Mouse (Mus musculus): ENCODE measurements around the gene 5730455P16Rik. TPM values are rescaled to one million over a fixed set of nuclear protein-coding genes. Genes with fewer than 3 reads are reported as not detected.
A peak's percentile ranks its signal among the peaks of the same experiment; 100 is the strongest.

5730455P16Rik gene
- polyA plus RNA-seq, 1 experiment from 2014 or later = 41.1 TPM

GRCm38 (mm10) chr11:80342482-80342881, 35.4 kb downstream of the 5730455P16Rik start:
- ATAC-seq = no peak
- WGBS = 10% methylated on average over 2 of the region's 2 CpGs
- H3K9ac ChIP-seq (ENCODE audit: low read depth, low read length) = no peak overlapping the region

DNA sequence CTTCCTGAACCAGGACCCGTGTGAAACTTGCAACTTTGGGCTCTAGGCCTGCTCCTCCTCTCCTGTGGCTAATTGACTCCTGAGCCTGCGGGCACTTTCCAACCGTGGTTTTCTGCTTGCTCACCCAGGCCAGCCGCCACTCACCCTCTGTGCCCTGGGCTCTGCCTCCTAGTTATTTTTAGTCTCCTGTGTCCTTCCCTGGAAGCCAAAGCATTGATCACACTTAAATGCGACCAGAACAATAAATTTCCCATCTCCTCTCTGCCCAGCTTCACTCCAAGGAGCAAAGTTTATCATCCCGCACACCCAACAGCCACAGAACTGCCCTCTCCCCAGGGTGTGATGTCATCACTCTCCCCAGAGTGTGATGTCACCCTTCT, 41.5 kb downstream of the 5730455P16Rik start:
- no peaks in the 10 kb centered on the region for H3K27me3 ChIP-seq (replicated peaks; ENCODE audit: control insufficient read depth, insufficient read depth, low read length)
- no peaks in the 10 kb centered on the region for H3K9me3 ChIP-seq (ENCODE audit: control insufficient read depth, low read length)
- no peak overlapping the region for H3K4me3 ChIP-seq (ENCODE audit: low read length)
- peaks cover 9% of the 10 kb centered on the region for H3K4me1 ChIP-seq (ENCODE audit: control insufficient read depth, insufficient read depth, low read depth, low read length)
- H3K36me3 ChIP-seq (ENCODE audit: control insufficient read depth, insufficient read depth, low read length) = no peaks in the 10 kb centered on the region
- no peak overlapping the region for H3K9ac ChIP-seq (ENCODE audit: low read depth, low read length)
- ATAC-seq = no peak
- 0 out of 2 replicates have a peak overlapping the region, but pooled peaks have one; percentile 9 for H3K27ac ChIP-seq (ENCODE audit: low read depth, low read length)
- H3K4me2 ChIP-seq (ENCODE audit: low read length) = no peak overlapping the region
- WGBS = 10% methylated on average over 6 of the region's 6 CpGs

More at GRCm38 (mm10) chr11:80342482-80342881, 35.4 kb downstream of the 5730455P16Rik start:
- H3K27me3 ChIP-seq (replicated peaks; ENCODE audit: control insufficient read depth, insufficient read depth, low read length) = no peaks in the 10 kb centered on the region
- H3K4me3 ChIP-seq (ENCODE audit: low read length) = no peak overlapping the region
- H3K9me3 ChIP-seq (ENCODE audit: control insufficient read depth, low read length) = no peaks in the 10 kb centered on the region
- no peaks in the 10 kb centered on the region for H3K36me3 ChIP-seq (ENCODE audit: control insufficient read depth, insufficient read depth, low read length)
- no peak overlapping the region for H3K4me2 ChIP-seq (ENCODE audit: low read length)
- H3K27ac ChIP-seq (ENCODE audit: low read depth, low read length) = peak overlapping the region; percentile 44; the same call in 1 of the 2 replicates
- H3K4me1 ChIP-seq (ENCODE audit: control insufficient read depth, insufficient read depth, low read depth, low read length) = no peaks in the 10 kb centered on the region

DNA sequence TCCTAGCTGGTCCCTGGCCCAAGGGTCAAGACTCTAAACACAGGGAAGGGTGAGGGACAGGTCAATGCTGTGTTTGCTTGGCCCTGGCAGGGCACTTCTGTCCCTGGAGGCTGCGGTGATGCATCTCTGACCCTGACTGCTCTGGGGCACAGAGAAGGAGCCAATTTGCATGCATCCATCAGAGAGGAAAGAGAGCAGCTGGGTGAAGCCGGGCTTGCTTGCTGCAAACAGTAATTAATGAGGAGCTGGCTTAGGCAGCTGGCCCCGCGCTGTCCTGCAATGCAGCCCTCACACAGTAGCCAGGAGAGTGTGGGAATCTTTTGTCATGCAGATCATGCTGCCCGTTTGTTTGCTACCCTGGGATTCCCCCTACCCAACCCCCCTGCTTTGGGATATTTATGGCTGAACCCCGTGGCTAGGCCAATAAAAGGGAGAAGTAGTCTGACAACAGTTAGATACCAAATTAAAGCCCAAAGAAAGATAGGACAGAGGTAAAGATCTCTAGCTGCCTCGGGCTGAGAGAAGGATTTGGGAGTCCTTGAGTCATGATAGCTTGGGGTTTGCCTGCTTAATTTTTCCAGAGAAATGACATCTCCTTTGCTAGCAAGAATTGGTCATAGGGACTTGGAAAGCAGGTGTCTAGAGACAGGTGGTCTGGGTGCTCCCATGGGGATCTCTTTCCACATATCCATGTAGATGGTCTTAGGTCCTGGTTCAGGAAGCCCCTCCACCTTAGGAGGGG, 42.1 kb downstream of the 5730455P16Rik start:
- peak; percentile 89 for ATAC-seq

GRCm38 (mm10) chr11:80332709-80333400, 45.0 kb downstream of the 5730455P16Rik start:
- Histone ChIP-seq H3K27me3 (replicated peaks; ENCODE audit: control insufficient read depth, insufficient read depth, low read length) (no peaks in the 10 kb centered on the region), H3K9me3 (ENCODE audit: control insufficient read depth, low read length) (no peaks in the 10 kb centered on the region), H3K36me3 (ENCODE audit: control insufficient read depth, insufficient read depth, low read length) (no peaks in the 10 kb centered on the region), H3K4me3 (ENCODE audit: low read length) (no peak overlapping the region), H3K4me1 (ENCODE audit: control insufficient read depth, insufficient read depth, low read depth, low read length) (peaks cover 9% of the 10 kb centered on the region), H3K4me2 (ENCODE audit: low read length) (no peak overlapping the region), H3K27ac (ENCODE audit: low read depth, low read length) (no peak overlapping the region), H3K9ac (ENCODE audit: low read depth, low read length) (no peak overlapping the region)
- no peak for ATAC-seq
- 65% methylated on average over 12 of the region's 12 CpGs for whole genome bisulfite sequencing

More for the DNA sequence above, 42.1 kb downstream of the 5730455P16Rik start:
- no peak overlapping the region for H3K9ac ChIP-seq (ENCODE audit: low read depth, low read length)
- peaks cover 9% of the 10 kb centered on the region for H3K4me1 ChIP-seq (ENCODE audit: control insufficient read depth, insufficient read depth, low read depth, low read length)
- no peaks in the 10 kb centered on the region for H3K36me3 ChIP-seq (ENCODE audit: control insufficient read depth, insufficient read depth, low read length)
- no peaks in the 10 kb centered on the region for H3K9me3 ChIP-seq (ENCODE audit: control insufficient read depth, low read length)
- 0 out of 2 replicates have a peak overlapping the region, but pooled peaks have one; percentile 9 for H3K27ac ChIP-seq (ENCODE audit: low read depth, low read length)
- H3K27me3 ChIP-seq (replicated peaks; ENCODE audit: control insufficient read depth, insufficient read depth, low read length) = no peaks in the 10 kb centered on the region
- WGBS = 2% methylated on average over 7 of the region's 7 CpGs
- H3K4me2 ChIP-seq (ENCODE audit: low read length) = no peak overlapping the region
- no peak overlapping the region for H3K4me3 ChIP-seq (ENCODE audit: low read length)

GRCm38 (mm10) chr11:80324636-80325035, 53.2 kb downstream of the 5730455P16Rik start:
- H3K27ac ChIP-seq (ENCODE audit: low read depth, low read length) = no peak overlapping the region
- ATAC-seq = no peak
- no peaks in the 10 kb centered on the region for H3K9me3 ChIP-seq (ENCODE audit: control insufficient read depth, low read length)
- no peak overlapping the region for H3K9ac ChIP-seq (ENCODE audit: low read depth, low read length)
- H3K27me3 ChIP-seq (replicated peaks; ENCODE audit: control insufficient read depth, insufficient read depth, low read length) = no peaks in the 10 kb centered on the region
- no peaks in the 10 kb centered on the region for H3K36me3 ChIP-seq (ENCODE audit: control insufficient read depth, insufficient read depth, low read length)
- WGBS = 86% methylated on average over 6 of the region's 6 CpGs
- no peak overlapping the region for H3K4me3 ChIP-seq (ENCODE audit: low read length)
- peaks cover 5% of the 10 kb centered on the region; the same call in 1 of the 2 replicates for H3K4me1 ChIP-seq (ENCODE audit: control insufficient read depth, insufficient read depth, low read depth, low read length)
- no peak overlapping the region for H3K4me2 ChIP-seq (ENCODE audit: low read length)

GRCm38 (mm10) chr11:80323255-80323654, 54.6 kb downstream of the 5730455P16Rik start:
- Histone ChIP-seq H3K36me3 (ENCODE audit: control insufficient read depth, insufficient read depth, low read length) (no peaks in the 10 kb centered on the region), H3K4me3 (ENCODE audit: low read length) (no peak overlapping the region), H3K4me1 (ENCODE audit: control insufficient read depth, insufficient read depth, low read depth, low read length) (peaks cover 5% of the 10 kb centered on the region; the same call in 1 of the 2 replicates), H3K27me3 (replicated peaks; ENCODE audit: control insufficient read depth, insufficient read depth, low read length) (no peaks in the 10 kb centered on the region), H3K9me3 (ENCODE audit: control insufficient read depth, low read length) (no peaks in the 10 kb centered on the region), H3K4me2 (ENCODE audit: low read length) (no peak overlapping the region), H3K9ac (ENCODE audit: low read depth, low read length) (no peak overlapping the region), H3K27ac (ENCODE audit: low read depth, low read length) (no peak overlapping the region)
- ATAC-seq = no peak
- 34% methylated on average over 13 of the region's 13 CpGs for WGBS

- Histone ChIP-seq H3K4me3 (ENCODE audit: low read length) (no peak overlapping the region), H3K4me2 (ENCODE audit: low read length) (no peak overlapping the region), H3K9me3 (ENCODE audit: control insufficient read depth, low read length) (no peaks in the 10 kb centered on the region), H3K27ac (ENCODE audit: low read depth, low read length) (peak overlapping the region; percentile 29; the same call in 1 of the 2 replicates), H3K4me1 (ENCODE audit: control insufficient read depth, insufficient read depth, low read depth, low read length) (peaks cover 19% of the 10 kb centered on the region), H3K36me3 (ENCODE audit: control insufficient read depth, insufficient read depth, low read length) (no peaks in the 10 kb centered on the region), H3K27me3 (replicated peaks; ENCODE audit: control insufficient read depth, insufficient read depth, low read length) (no peaks in the 10 kb centered on the region), H3K9ac (ENCODE audit: low read depth, low read length) (no peak overlapping the region)
- peak; percentile 85 for ATAC-seq
- 22% methylated on average over 10 of the region's 10 CpGs for WGBS
Measured at GRCm38 (mm10) chr11:80315743-80316639, 61.8 kb downstream of the 5730455P16Rik start.

DNA sequence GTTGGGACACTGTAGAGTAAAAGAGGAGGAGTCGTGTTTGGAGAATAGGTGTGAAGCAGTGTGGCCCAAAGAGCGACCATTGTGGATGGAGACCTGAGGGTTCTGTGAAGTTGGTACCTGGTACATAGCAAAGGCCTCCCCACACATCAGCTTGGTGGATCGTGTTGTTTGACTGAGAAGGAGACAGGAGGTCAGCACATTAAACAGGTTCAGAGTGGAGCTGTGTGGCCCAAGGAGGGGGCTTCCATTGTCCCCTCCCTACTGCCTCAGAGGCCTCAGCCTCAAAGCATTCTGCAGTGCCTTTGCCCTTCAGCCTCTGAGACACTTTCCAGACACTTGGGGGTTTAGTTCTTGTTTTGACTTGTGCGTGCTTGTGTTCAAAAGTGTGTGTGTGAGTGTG, 63.9 kb downstream of the 5730455P16Rik start:
- 78% methylated on average over 4 of the region's 4 CpGs for WGBS
- Histone ChIP-seq H3K9ac (ENCODE audit: low read depth, low read length) (no peak overlapping the region), H3K27ac (ENCODE audit: low read depth, low read length) (no peak overlapping the region), H3K4me1 (ENCODE audit: control insufficient read depth, insufficient read depth, low read depth, low read length) (peaks cover 20% of the 10 kb centered on the region), H3K9me3 (ENCODE audit: control insufficient read depth, low read length) (no peaks in the 10 kb centered on the region), H3K36me3 (ENCODE audit: control insufficient read depth, insufficient read depth, low read length) (no peaks in the 10 kb centered on the region), H3K4me2 (ENCODE audit: low read length) (no peak overlapping the region), H3K4me3 (ENCODE audit: low read length) (no peak overlapping the region), H3K27me3 (replicated peaks; ENCODE audit: control insufficient read depth, insufficient read depth, low read length) (no peaks in the 10 kb centered on the region)
- ATAC-seq = no peak
